Mouse (Mus musculus) heart, embryonic 15.5 days (tissue): ENCODE measurements around the gene Slc29a1. TPM values are rescaled to one million over a fixed set of nuclear protein-coding genes. Genes with fewer than 3 reads are reported as not detected.

Experiments used
- ATAC-seq: fragments of 200-750 bp; cut with Nextera tagmentation; replicated peaks from 2 replicates; pipeline ENCODE4 v1.8.0; 2017; ENCODE audit warnings: low read depth, moderate TSS enrichment; ENCODE audit not compliant: insufficient number of reproducible peaks, insufficient read depth, low FRiP score
- H3K27ac ChIP-seq: fragments of 300-500 bp; sonication (generic); 2 replicates; pipeline ENCODE4 v1.5.1; 2015; ENCODE audit warnings: mild to moderate bottlenecking, inconsistent platforms
- H3K27me3 ChIP-seq: fragments of 300-500 bp; sonication (generic); 2 replicates; pipeline ENCODE4 v1.6.1; 2015; ENCODE audit warnings: inconsistent platforms
- H3K36me3 ChIP-seq: fragments of 300-500 bp; sonication (generic); 2 replicates; pipeline ENCODE4 v1.6.1; 2015; ENCODE audit warnings: mild to moderate bottlenecking, inconsistent platforms
- H3K4me1 ChIP-seq: fragments of 300-500 bp; sonication (generic); replicated peaks from 2 replicates; pipeline ENCODE4 v1.6.1; 2015; ENCODE audit warnings: inconsistent platforms
- H3K4me2 ChIP-seq: fragments of 300-500 bp; sonication (generic); 2 replicates; pipeline ENCODE4 v1.6.1; 2015; ENCODE audit warnings: inconsistent platforms, mild to moderate bottlenecking, moderate library complexity
- H3K4me3 ChIP-seq: fragments of 300-500 bp; sonication (generic); 2 replicates; pipeline ENCODE4 v1.5.1; 2015; ENCODE audit warnings: mild to moderate bottlenecking, inconsistent platforms
- H3K9ac ChIP-seq: fragments of 300-500 bp; sonication (generic); 2 replicates; pipeline ENCODE4 v1.6.1; 2015; ENCODE audit warnings: mild to moderate bottlenecking, inconsistent platforms
- H3K9me3 ChIP-seq: fragments of 300-500 bp; sonication (generic); replicated peaks from 2 replicates; pipeline ENCODE4 v1.6.1; 2016; ENCODE audit warnings: inconsistent platforms
- WGBS: fragments of 180-500 bp; shearing (Covaris S2); methylation state at CpG from one replicate; pipeline ENCODE4 v1.1.7; 2015; ENCODE audit warnings: mixed read lengths; 5-methylcytosine and 5-hydroxymethylcytosine counted together
- polyA plus RNA-seq: library from polyadenylated mRNA; unstranded; fragments of >200 nt; fragmentation: Nextera tagmentation; extraction: Ambion mirVana; gene quantifications from 2 replicates; pipeline ENCODE4 v1.2.1, GENCODE M21; 2015

The Slc29a1 gene
- polyA plus RNA-seq, 1 experiment from 2014 or later: 90.9 TPM

- Histone ChIP-seq H3K9ac (no peak overlapping the region), H3K36me3 (no peaks in the 10 kb centered on the region), H3K9me3 (no peaks in the 10 kb centered on the region), H3K4me3 (no peak overlapping the region), H3K27me3 (peaks cover 95% of the 10 kb centered on the region), H3K27ac (no peak overlapping the region), H3K4me1 (no peaks in the 10 kb centered on the region), H3K4me2 (no peak overlapping the region)
- 47% methylated on average over 4 of the region's 4 CpGs for WGBS
- ATAC-seq: no peak
Observed at GRCm38 (mm10) chr17:45538394-45538793, 61.0 kb downstream of the Slc29a1 start.

DNA sequence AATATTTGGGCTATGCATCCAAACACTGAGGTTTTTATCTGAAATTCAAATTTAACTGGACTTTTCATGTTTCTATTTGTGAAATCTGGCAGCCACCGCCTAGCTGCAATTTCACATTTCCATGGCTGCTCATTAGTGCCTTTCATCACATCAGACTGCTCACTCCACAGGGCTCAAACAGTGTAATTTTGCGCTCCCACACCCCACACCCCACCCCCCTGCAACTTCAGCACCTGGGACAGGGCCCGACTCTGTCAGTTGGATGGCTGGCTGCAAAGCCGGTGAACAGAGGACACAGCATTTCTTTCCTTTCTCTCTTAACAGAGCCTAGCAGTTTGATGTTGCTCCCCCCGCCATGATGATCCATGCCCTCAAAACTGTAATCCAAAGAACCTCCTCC, 63.1 kb downstream of the Slc29a1 start:
- H3K36me3 ChIP-seq: no peaks in the 10 kb centered on the region
- H3K9me3 ChIP-seq: no peaks in the 10 kb centered on the region
- no peak overlapping the region for H3K4me2 ChIP-seq
- no peak overlapping the region for H3K27ac ChIP-seq
- no peak overlapping the region for H3K4me3 ChIP-seq
- 12% methylated on average over 5 of the region's 5 CpGs for WGBS
- no peaks in the 10 kb centered on the region for H3K4me1 ChIP-seq
- peaks cover 93% of the 10 kb centered on the region for H3K27me3 ChIP-seq
- no peak overlapping the region for H3K9ac ChIP-seq
- ATAC-seq: no peak

Other genes with a start within 250 kb of the Slc29a1 start
- gene Cdc5l, start 165.9 kb downstream of the Slc29a1 start, polyA plus RNA-seq: 39.3 and 44.8 TPM in 2 replicates
- gene Spats1, start 124.2 kb downstream of the Slc29a1 start, polyA plus RNA-seq: 1.3 and 1.6 TPM in 2 replicates
- gene Aars2, start 92.8 kb downstream of the Slc29a1 start, polyA plus RNA-seq: 19.2 and 22.5 TPM in 2 replicates
- gene Tcte1, start 76.2 kb downstream of the Slc29a1 start, polyA plus RNA-seq: 0.16 and 0.29 TPM in 2 replicates
- 0.96 and 1.5 TPM in 2 replicates for gene Tmem151b, start 49.9 kb downstream of the Slc29a1 start, polyA plus RNA-seq
- gene Nfkbie, start 43.9 kb downstream of the Slc29a1 start, polyA plus RNA-seq: 3.0 and 6.8 TPM in 2 replicates
- 75.8 and 98.4 TPM in 2 replicates for gene Slc35b2, start 35.7 kb downstream of the Slc29a1 start, polyA plus RNA-seq
- 1,147 and 1,218 TPM in 2 replicates for gene Hsp90ab1, start 26.3 kb downstream of the Slc29a1 start, polyA plus RNA-seq
- 0.16 and 0.24 TPM in 2 replicates for gene Mymx, start 2.5 kb upstream of the Slc29a1 start, polyA plus RNA-seq
- gene Capn11, start 59.7 kb upstream of the Slc29a1 start, polyA plus RNA-seq: 0.26 and 0.39 TPM in 2 replicates
- gene Mrpl14, start 86.7 kb upstream of the Slc29a1 start, polyA plus RNA-seq: 124 and 133 TPM in 2 replicates
- gene Tmem63b, start 87.3 kb upstream of the Slc29a1 start, polyA plus RNA-seq: 35.1 and 42.4 TPM in 2 replicates
- gene 1600014C23Rik, start 134.2 kb upstream of the Slc29a1 start, polyA plus RNA-seq: 0.60 and 0.98 TPM in 2 replicates